Mouse (Mus musculus) adrenal gland, postnatal 14 days (tissue): ENCODE measurements around the gene Ppfia3. TPM values are rescaled to one million over a fixed set of nuclear protein-coding genes. Genes with fewer than 3 reads are reported as not detected.
"Not testable (repeated sequence)": the region's sequence is repeated elsewhere in the genome, so short reads cannot be mapped to it uniquely, and the experiment has no call there.

Experiments used
- DNase-seq: peaks from one replicate; pipeline ENCODE4 v3.0.0; 2021; ENCODE audit warnings: mixed read lengths
- total RNA-seq: library from RNA; stranded (reverse); gene quantifications from 2 replicates; pipeline ENCODE4 v1.2.3, GENCODE M21; 2021

Gene Ppfia3
- total RNA-seq, 1 experiment from 2014 or later = 2.1 TPM

DNA sequence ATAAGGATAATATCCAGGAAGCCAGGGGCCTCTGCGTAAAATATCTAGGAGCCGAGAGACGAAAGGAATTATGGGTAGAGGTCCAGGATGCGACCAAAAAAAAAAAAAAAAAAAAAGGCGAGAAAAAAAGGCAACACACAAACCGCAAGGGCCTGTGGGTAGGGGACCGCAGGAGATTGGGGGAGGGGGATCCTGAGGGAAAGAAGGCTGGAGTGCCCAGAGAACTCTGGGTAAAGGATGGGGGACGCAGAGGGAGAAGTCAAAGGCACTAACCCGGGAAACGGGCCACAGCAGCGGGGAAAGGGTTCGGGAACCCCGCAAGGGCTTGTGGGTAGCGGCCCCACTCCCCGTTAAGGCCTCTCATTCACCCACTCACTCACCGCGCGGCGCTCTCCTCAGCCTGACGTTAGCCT lies 28.3 kb upstream of the Ppfia3 start:
- peak; percentile 79 for DNase-seq

DNA sequence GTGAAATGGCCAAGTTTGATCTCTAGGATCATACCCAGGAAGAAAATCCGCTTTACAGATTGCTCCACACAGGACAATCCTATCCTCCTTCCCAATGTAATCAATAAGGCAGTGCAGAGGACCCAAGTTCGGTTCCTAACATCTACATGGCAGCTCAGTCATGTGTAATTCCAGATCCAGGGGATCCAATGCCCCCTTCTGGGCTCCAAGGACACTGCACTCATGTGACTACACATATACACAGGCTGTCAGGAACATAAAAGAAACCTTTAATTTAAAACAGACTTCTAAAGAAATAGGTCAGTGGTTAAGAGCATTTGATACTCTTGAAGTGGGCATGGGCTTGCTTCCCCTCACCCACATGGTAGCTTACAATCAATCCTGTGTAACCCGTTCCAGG lies 19.3 kb upstream of the Ppfia3 start:
- DNase-seq = no peak

DNA sequence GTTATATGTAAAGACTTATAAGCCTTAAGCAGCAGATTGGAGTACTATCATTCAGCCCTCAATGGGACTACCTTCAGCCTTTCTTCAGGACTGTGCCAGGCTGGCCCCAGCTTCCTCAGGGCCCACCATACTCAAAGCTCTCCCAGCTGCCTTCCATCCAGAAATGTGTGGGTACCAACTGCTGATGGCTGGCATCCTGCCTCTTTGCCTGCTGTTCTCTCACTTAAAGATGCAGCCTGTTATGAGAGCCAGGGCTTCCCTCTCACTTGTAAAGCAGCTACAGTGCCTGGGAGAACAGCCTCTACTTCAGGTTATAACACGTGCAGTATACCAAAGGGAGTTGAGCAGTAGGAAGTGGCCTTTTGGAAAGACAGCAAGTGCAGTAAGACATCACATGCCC lies 9.2 kb upstream of the Ppfia3 start:
- DNase-seq = no peak

DNA sequence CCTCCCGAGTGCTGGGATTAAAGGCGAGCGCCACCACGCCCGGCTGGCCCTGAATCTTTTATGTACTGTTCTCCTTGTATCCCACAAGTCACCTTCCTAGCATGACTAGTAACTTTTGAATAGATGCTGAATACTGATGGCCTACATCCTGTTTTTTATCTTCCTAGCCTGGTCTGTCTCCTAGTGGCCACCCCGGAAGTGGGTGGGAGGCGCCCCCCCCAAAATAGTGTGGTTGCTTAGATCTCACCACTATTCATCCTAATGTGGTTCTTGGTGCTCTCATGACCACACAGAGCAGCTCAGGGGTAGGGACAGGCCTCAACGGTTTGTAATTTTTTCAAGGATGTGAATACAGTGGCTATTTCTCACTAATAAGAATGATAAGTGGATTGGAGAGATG lies 7.8 kb upstream of the Ppfia3 start:
- no peak for DNase-seq

DNA sequence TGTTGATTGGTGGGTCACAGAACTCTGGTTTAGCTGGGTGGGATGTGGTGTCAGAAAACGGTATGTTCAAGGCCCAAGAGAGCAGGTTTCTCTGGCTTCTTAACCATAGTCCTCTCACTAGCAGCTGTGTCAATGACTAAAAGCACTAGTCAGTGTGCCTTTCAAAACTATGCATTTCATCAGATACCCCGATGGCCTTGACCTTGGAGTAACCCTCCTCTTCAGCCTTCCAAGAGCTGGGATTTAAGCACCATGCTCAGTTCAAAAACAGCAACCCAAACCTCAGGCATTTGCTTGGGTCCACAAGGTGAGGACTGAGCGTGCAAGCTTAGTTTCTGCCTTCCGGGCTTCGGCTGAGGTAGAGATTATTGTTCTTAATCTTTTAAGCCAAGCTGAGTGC lies 5.6 kb upstream of the Ppfia3 start:
- no peak for DNase-seq

DNA sequence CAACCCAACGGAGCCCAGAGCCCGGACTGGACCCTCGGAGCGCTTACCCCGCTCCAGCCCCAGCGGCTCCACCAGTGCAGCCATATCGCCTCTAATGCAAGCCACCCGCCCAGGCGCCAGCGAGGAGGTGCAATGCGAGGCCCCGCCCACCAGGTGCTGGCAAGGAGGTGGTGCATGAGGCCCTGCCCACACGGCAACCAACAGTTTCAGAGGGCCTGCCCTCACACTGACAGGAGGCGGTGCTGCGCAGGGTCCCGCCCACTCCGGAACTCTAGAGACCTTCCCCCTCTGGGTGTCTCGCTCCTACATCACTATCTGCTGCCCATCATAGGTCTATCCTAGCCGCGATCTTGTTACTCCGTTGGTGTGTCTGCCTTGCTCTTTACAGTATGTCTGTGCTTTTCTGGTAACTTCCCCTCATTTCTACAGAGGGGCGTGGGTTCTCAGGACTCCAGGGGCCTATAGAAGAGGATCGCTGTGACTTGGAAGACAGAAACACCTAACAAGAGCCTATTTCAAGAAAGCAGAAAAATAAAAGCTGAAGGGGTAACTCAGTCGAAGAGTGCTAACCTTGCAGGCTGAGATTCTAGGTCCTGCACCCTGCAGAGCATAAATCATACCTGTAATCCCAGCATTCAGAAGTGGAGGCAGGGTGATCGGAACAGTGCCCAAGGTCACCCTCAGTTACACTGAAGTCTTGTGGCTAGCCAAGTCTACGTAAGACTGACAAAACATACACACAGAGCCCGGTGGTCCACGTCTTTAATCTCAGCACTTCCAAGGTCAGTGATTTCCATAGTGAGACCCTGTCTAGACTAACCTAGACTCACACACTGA lies 3.9 kb upstream of the Ppfia3 start, which contains the start of gene Lin7b:
Gene Lin7b (minus strand): TSS at position 109 of the 837 bp plus-strand sequence.
- peak; percentile 95 for DNase-seq

DNA sequence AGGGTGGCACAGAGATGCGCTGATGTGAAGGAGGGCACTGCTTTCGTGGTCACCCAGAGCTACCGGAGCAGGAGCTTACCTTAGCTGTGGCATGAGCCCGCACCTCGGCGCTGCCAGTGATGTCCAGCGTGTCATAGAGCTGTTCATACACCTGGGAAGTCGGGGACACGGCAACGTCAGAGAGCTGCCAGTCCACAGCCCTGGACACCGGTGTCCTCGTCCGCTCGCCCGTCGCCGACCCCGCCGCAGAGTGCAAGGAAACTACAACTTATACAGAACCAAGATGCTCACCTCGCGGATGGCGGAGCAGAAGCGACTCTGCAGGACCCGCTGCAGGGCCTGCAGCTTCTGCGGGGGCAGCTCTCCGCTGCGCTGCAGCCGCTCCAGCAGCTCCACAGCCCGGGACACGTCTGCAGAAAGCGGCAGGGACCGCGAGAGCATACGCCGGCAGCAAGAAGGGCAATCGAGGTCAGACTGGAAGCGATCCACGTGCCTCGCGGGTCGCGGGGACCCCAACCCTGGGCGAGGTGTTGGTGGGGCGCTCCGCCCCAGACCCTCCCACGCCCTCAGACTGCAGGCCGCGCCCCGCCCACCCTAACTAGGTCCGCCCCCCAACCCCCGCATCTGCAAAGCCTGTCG lies 3.1 kb upstream of the Ppfia3 start:
- DNase-seq = no peak

DNA sequence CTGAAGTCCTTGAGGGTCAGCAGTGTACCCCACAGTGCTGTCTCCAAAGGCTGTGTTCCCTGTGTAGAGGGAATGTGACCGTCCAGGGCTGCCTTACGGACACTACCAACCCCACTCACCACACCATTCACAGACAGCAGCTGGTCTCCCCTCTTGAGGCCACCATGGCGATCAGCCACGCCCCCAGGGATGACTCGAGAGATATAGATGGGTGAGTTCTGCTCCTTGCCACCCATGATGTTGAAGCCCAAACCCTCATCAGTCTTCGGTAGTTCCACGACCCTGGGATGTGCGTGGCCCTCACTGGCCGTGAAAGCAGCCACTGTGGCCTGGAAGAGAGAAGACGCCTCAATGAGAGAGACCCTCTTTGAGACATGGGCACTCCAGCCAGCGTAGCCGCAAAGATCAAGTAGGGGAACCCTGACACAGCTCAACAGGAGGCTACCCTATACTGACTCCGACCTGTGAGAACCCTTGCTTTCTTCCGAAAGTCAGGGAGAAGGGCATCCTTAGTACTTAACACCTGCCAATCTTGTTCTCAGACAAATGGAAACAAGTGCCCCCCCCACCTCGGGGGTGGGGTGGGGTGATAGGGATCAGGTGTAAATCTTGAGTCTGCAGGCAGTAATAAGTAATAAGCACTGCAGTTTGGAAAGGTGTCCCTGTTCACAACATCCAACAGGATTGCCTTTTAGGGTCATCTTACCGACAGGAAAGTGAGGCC lies 2.4 kb upstream of the Ppfia3 start:
- no peak for DNase-seq

DNA sequence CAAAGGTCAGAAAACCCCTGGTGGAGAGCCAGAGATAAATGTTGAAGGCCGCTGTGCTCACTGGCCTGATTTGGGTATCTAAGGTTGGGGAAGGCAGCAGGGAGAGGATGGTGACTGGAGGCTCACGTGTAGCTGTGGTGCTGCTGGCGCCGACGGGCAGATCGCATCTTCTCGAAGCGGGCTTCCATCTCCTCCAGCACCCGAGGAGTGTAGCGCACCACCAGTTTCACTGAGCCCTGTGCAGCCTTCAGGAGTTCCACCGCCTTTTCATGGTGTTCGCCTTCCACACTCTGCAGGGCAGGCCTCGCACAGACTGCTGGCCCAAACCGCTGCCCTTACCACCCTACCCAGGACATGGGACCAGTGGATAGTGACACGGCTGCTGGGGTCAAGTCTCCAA lies 1.4 kb upstream of the Ppfia3 start:
- no peak for DNase-seq

DNA sequence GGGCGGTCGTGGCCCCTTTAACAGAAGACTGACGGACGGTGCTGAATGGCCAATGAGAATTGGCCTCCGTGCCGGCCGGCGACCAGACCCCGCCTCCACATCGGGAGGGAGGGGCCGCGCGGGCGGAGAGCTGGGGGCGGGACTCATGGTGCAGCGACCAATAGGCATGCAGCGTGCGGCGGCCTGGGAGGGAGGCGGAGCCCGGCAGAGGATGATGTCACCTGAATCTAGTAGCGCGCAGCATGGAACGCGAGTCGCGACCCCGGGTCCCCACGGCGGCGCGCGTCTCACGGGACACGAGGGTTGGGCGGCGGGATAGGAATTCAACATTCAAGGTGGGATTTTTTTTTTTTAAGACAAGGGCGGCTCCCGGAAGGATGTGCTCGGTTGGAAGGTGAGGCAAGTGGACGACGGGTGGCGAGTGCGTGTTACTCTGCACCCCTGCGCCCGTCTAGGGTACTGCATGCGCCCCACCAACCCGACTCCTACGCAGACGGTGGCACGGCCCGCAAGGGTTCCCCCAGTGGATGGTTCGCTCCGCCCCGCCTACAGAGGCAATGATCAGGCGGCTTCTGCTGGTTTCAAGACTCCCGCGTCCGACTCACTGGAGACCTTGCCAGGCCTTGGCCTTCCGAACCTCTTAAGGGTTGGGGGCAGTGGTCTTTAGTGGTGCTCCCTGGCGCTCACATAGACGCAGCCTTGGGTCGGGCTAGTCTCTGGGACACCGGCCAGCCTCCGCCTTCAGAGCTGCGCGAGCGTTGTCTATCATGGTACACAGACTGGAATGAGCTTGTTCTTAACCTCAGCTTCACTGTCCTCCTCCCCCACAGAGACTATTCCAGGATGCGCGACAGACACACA lies 431 bp upstream of the Ppfia3 start:
- DNase-seq = peak; percentile 99

DNA sequence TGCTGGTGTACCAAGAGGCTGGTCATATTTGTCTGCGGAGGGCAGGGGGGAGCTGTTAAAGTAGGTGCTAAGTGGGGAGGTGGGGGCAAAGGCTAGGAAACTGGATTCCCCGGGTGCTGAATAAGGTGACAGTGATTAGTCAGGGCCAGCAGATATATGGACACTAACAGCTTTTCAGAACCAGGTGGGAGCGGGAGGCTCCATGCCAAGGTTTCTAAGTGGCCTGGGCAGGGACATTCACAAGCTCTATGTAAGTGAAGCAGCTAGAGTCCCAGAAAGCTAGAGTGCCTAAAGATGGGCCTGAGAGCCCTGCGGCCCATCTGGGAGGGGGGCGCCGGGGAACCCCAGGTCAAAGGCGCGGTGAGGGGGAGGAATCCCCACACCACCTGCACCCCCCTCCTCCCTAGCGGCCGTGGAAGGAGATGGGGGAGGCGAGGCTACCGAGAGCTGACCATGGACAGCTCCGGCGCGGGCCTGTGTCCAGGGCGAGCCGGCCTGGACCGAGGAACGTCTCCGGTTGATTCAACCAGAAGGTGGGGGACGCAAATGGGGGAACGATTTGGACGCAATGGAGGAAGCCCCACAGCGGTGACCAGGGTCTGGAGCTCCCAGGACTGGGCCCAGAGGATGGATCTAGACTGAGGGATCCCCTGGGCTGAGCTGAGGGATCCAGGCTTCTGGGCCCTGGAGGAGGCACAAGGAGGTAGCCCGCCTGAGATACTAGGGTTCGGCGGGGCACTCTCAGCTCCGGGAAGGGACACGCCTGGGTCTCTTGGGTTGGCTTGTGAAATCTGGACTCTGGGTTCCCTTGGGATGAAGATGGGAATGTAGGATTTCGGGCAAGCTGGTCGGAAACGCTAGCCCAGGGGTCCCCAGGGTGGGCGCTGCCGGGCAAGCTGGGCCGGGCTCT lies 822 bp downstream of the Ppfia3 start:
- peak; percentile 77 for DNase-seq

DNA sequence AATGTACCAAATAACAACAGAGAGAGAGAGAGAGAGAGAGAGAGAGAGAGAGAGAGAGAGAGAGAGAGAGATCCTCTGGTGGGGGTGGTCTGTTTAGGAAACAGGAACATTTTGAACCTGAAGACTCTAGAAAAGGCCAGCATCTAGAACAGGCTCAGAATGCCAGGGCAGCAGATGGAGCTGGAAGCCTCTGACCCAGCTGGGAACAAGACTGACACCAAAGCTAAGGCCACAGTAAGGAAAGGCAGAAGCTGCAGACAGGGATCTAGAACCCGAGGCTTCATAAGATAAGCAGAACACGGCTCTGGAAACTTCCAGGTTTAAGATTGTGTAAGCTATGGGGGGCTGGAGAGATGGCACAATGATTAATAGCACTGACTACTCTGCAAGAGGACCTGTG lies 2.8 kb downstream of the Ppfia3 start:
- no peak for DNase-seq

DNA sequence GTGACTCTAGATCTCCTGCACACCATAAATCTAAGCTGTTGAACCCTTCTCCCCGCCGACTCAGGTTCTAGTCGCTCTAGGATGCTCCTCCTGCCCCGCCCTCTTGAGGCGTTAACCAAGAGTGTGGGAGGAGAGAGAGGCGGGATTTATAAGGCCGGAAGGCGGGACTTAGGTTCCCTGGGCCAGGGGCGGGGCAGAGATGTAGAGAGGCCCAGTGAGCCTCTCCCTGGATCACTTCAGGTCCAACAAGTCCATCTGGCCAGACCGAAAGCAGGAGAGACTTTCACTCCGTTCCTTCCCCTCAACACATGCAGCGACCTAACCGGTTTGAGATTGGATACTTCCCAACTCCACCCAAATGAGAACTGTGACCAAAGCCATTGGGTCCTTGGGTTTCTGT lies 4.0 kb downstream of the Ppfia3 start:
- peak; percentile 61 for DNase-seq

DNA sequence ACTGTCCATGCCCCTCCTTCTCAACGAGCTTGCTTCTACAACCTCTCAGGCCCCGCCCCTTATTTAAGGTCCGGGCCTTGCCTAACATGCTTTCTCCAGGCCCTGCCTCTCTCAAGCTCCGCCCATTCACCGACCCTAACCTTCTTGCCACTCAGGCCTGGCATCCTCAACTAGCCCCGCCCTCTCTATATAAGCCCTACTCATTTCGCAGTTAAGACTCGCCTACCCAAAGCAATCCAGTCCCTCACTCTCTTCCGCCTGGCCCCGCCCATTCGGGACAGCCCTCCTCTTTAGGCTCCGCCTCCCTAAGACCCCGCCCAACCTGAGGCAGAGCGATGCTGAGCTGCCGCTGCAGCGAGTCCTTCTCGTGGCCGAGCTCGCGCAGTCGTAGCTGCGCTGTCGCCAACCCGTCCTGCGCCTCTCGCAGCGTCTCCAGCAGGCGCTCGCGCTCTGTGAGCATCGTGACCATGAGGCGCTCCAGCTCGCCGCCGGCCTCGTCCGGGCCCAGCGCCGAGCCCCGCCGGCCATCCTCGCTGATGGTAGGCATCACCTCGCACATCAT lies 5.5 kb downstream of the Ppfia3 start:
- DNase-seq = peak; percentile 86

DNA sequence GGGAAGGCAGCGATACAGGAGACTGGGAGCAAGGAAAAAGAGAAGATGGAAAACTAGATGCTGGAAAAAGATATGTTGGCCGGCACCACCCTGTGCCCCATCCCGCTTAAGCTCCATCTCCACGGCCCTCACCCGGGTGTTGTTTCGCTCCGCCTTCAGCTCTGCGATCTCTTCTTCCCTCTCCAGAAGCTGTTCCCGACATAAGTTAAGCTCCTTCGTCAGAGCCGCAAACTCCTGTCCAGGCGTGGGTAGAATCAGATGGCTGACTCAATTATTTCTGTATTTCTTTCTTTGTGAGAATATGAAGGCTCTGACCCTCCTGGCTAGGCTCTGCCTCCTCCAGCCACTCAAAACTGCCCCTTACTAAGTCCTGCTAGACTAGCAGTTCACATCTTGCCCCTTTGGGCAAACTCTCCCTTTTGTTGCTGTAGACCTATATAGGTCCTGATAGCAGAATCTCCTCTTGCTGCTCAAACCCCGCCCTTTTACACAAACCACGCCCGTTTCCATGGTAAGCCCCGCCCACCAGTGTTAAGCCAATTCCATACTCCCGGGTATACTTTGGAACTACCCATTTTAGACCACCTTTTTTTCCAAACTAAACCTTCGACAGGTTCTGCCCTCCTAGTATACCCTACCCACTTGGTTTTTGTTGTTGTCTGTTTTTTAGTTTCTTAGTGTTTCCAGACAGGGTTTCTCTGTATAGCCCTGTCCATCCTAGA lies 6.3 kb downstream of the Ppfia3 start:
- no peak for DNase-seq

DNA sequence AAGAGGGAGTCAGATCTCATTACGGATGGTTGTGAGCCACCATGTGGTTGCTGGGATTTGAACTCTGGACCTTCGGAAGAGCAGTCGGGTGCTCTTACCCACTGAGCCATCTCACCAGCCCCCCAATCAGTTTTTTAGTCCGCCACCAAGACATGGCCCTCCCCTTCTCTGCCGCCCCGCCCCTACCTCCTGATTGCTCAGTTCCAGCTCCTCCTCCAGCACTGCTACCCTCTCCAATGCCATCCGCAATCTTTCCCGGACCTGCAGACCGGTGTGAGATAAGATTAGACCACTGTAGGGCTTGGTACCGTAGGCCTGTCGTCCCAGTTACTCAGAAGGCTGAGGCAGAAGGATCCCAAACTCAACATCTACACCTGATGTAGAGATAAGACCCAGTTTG lies 7.7 kb downstream of the Ppfia3 start:
- not testable (repeated sequence) for DNase-seq

DNA sequence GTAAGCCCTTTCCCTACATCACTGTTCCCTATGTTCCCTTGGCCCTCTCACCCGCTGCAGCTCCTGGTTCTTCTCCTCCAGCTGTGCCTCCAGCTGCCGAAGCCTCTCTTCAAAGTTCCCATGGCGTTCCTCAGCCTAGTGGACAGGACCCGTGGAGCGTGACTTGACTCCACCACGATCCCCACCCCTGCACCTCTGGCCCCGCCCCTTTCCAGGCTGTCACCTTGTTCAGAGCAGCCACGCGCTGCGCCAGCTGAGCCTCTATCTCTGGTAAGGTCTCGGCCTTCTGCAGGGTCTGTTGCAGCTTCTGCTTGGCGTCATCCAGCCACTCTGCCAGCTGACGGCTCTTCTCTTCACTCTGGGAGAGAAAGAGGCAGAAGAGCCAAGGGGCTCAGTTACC lies 10.7 kb downstream of the Ppfia3 start:
- DNase-seq = no peak

DNA sequence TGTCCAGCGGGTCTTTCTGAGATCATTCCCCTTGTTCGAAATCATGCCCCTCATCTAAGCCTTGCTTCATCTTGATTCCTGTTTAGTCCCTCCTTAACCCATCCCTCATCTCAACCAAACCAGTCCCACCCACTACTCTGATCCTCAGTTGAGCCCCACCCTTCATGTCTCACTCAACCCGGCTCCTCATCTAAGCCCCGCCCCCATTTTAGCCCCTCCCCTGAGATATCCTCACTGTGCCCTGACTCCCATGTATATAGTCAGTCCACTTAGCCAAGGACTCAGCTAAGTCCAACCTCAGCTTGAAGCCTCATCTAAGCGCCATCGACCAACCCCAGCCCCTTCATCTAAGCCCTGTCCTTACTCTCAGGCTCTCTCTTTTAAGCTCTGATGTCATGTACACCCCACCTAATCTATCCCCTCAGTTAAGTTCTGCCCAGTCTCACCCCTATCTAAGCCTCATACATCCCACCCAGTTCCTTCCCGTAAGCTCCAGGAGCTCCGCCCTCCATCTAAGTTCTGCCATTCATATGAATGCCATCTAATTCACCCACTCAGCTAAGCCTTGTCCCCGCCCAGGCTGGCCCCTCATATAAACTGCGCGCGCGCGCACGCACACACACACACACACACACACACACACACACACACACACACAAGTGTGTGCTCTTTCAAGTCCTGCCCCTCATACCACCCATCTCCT lies 11.3 kb downstream of the Ppfia3 start:
- no peak for DNase-seq

DNA sequence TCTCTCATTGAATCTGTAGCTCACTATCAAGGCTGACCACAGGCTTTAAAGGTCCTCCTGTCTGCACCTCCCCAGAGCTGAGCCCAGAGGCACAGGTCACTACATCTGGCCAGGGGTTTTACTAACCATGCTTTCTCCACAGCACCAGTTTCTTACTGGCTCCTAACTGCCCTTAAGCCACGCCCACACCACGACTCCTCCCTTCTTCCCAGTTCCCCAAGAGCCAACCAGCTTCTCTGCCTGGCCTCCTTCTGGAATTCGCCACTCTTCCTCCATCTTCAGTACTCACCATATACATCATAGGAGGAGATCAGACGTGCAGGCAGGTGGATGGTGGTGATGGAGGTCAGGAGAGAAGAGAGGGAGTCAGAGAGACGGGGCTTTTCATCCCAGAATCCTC lies 13.8 kb downstream of the Ppfia3 start:
- DNase-seq = no peak
